In the genomic region with DNA sequence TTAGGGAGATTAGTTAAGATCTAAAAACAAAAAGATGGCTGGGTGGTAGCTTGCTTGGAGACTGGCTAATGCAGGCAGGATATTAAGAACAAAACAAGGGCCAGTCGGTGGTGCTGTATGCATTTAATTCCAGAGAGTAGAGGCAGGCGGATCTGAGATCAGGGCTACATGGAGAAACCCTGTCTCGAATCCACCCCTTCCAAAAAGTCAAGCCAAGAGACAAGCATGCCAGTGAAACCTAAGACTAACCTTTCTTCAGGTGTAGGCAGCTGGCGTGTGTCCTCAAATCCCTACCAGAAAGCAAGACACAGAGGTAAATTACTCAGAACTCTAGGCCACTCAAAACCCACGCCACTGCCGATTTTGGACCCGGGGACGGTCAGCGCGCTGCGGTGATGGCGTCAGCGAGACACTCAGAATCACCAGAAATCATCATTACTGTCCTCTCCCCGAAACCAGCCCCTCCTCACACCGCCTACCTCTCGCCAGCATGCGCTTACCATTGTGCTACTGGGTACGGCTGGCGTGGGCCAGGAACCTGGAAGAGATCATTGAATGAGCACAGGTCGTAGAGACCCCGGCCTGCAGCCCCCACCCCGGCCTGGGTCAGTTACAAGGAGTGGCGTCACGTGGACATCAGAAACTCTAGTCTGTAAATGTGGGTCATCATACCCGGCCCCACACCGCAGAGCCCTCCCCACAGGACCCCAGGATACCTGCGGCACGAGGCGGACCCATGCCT, we compare ENCODE assay signal across 8 mouse cellular contexts. TPM values are rescaled to one million over a fixed set of nuclear protein-coding genes. Genes with fewer than 3 reads are reported as not detected.
DNase-seq lines count a peak whose midpoint lies in the region; ATAC-seq and TF ChIP-seq lines count a peak whose summit lies in the region.

No protein-coding gene starts in this region.

- no peaks in the 10 kb centered on the region for H3K9me3 ChIP-seq in heart, postnatal 0 days (replicated peaks; ENCODE audit: control insufficient read depth, low read length)
- no peaks in the 10 kb centered on the region for H3K9me3 ChIP-seq in G1E (replicated peaks)
- no peaks in the 10 kb centered on the region for H3K9me3 ChIP-seq in embryonic facial prominence, embryonic 15.5 days (replicated peaks)

- peak overlapping the region; percentile 73 for H3K27ac ChIP-seq in heart, postnatal 0 days (ENCODE audit: low read depth)
- H3K27ac ChIP-seq in embryonic facial prominence, embryonic 15.5 days (replicated peaks), result peak overlapping the region; percentile 93
- H3K27ac ChIP-seq in left cerebral cortex, adult 2 months, result peak overlapping the region; percentile 97

- ATAC-seq in heart, postnatal 0 days (ENCODE audit: insufficient read depth, low read depth), result no peak
- ATAC-seq in G1E (ENCODE audit: extremely low read depth, insufficient number of reproducible peaks, low FRiP score, poor library complexity, severe bottlenecking), result no peak
- no peak; the same call in 1 of the 2 replicates for ATAC-seq in embryonic facial prominence, embryonic 15.5 days (ENCODE audit: insufficient number of reproducible peaks, low FRiP score, low TSS enrichment, low read depth)
- ATAC-seq in monocyte, adult 5-6 weeks (replicated peaks; ENCODE audit: insufficient number of reproducible peaks, low FRiP score, low TSS enrichment, poor library complexity, severe bottlenecking), result 0 out of 2 replicates have a peak, but pooled peaks have one; percentile 5

- no peak for TF ChIP-seq CTCF in heart, postnatal 0 days (IDR thresholded peaks at IDR 0.05; ENCODE audit: low read depth)
- TF ChIP-seq CTCF in G1E (IDR thresholded peaks at IDR 0.05; ENCODE audit: low read depth, low read length), result no peak
- no peak for TF ChIP-seq CTCF in left cerebral cortex, adult 2 months (IDR thresholded peaks at IDR 0.05)

- peak overlapping the region; percentile 84 for H3K4me2 ChIP-seq in heart, postnatal 0 days (ENCODE audit: low read depth, low read length)
- H3K4me2 ChIP-seq in embryonic facial prominence, embryonic 15.5 days (replicated peaks), result peak overlapping the region; percentile 72

- DNase-seq in heart, postnatal 0 days (ENCODE audit: low spot score), result no peak
- DNase-seq in heart, postnatal 10 days, result no peak
- DNase-seq in G1E (ENCODE audit: low spot score), result no peak
- peak; percentile 24 to 53 for DNase-seq in left cerebral cortex, adult 2 months (ENCODE audit: extremely low spot score in 1 of 2, low spot score in 2 of 2)
- no peak for DNase-seq in urinary bladder, postnatal 14 days (ENCODE audit: low spot score)
- no peak for DNase-seq in spleen, postnatal 36 days (ENCODE audit: low spot score in 2 of 2)

- peaks cover 15% of the 10 kb centered on the region for H3K36me3 ChIP-seq in heart, postnatal 0 days (replicated peaks; ENCODE audit: control insufficient read depth, insufficient read depth, low read length)
- peaks cover 35% of the 10 kb centered on the region for H3K36me3 ChIP-seq in G1E (replicated peaks)
- H3K36me3 ChIP-seq in embryonic facial prominence, embryonic 15.5 days, result peaks cover 21% of the 10 kb centered on the region

- intact Hi-C loops in heart, postnatal 10 days (cut with DNase I), result loop anchor here (1.0 kb wide), 1 partner anchor 28 kb away; no protein-coding TSS in a partner anchor
- intact Hi-C loops in left cerebral cortex, adult 2 months (cut with DNase I), result loop anchor here (1.0 to 2.0 kb wide), 3 partner anchors 21 to 101 kb away; partner anchors contain the start of genes Lsm2, Nelfe, Neu1 and Skiv2l

- TF ChIP-seq EP300 in heart, postnatal 0 days (IDR thresholded peaks at IDR 0.05; ENCODE audit: low read depth), result no peak

- H3K9ac ChIP-seq in heart, postnatal 0 days (replicated peaks; ENCODE audit: low read depth, low read length), result peak overlapping the region; percentile 82
- H3K9ac ChIP-seq in embryonic facial prominence, embryonic 15.5 days, result peak overlapping the region; percentile 99

- peak overlapping the region; percentile 74 for H3K4me3 ChIP-seq in heart, postnatal 0 days (ENCODE audit: low read depth, low read length)
- H3K4me3 ChIP-seq in G1E (ENCODE audit: low read depth, low read length), result peak overlapping the region; percentile 96
- H3K4me3 ChIP-seq in embryonic facial prominence, embryonic 15.5 days (replicated peaks), result peak overlapping the region; percentile 97
- peak overlapping the region; percentile 61 for H3K4me3 ChIP-seq in left cerebral cortex, adult 2 months

- no peaks in the 10 kb centered on the region for H3K27me3 ChIP-seq in heart, postnatal 0 days (ENCODE audit: control insufficient read depth, insufficient read depth, low read length)
- H3K27me3 ChIP-seq in G1E (ENCODE audit: insufficient read depth, low read length), result no peaks in the 10 kb centered on the region
- no peaks in the 10 kb centered on the region for H3K27me3 ChIP-seq in embryonic facial prominence, embryonic 15.5 days

- no peaks in the 10 kb centered on the region; the same call in 1 of the 2 replicates for H3K4me1 ChIP-seq in heart, postnatal 0 days (ENCODE audit: control insufficient read depth, insufficient read depth)
- peaks cover 25% of the 10 kb centered on the region for H3K4me1 ChIP-seq in G1E (ENCODE audit: insufficient read depth, low read depth, low read length)
- peaks cover 13% of the 10 kb centered on the region for H3K4me1 ChIP-seq in embryonic facial prominence, embryonic 15.5 days

- under 1% methylated on average over 29 of the region's 29 CpGs for WGBS in heart, postnatal 0 days
- under 1% methylated on average over 29 of the region's 29 CpGs for WGBS in embryonic facial prominence, embryonic 15.5 days

RNA-seq across cellular contexts. Expression of gene Hspa1b, which starts 7.2 kb away (rescaled TPM):
- 6.0 and 21.6 TPM in 2 replicates for total RNA-seq in heart, postnatal 0 days (2014; rRNA removed; ENCODE audit: low replicate concordance)
- polyA plus RNA-seq in heart, postnatal 0 days (2015; fragmentation: Nextera tagmentation; extraction: Ambion mirVana), result 0.14 and 0.25 TPM in 2 replicates
- 1 to 10 TPM; 3.9 to 4.5 TPM for total RNA-seq in heart, postnatal 10 days (2021)
- total RNA-seq in G1E (2014; fragmentation: Nextera tagmentation) (0.24 TPM in 1 of 2 replicates, not detected in the other), G1E (2017) (0.11 and 0.35 TPM in 2 replicates)
- polyA plus RNA-seq in G1E (2012), result 0.93 and 0.94 TPM in 2 replicates
- 2.2 and 3.4 TPM in 2 replicates for polyA plus RNA-seq in embryonic facial prominence, embryonic 15.5 days (2015; fragmentation: Nextera tagmentation; extraction: Ambion mirVana)
- total RNA-seq in left cerebral cortex, adult 2 months (2021), result 10 to 100 TPM; 18.8 to 22.1 TPM
- 12.5 to 375 TPM (median 15.8 TPM) in 3 replicates for total RNA-seq in monocyte, adult 5-6 weeks (2017)

RNA-seq across cellular contexts. Expression of gene Gm20481, which starts 17.9 kb away (rescaled TPM):
- not detected in 2 replicates for total RNA-seq in heart, postnatal 0 days (2014; rRNA removed; ENCODE audit: low replicate concordance)
- polyA plus RNA-seq in heart, postnatal 0 days (2015; fragmentation: Nextera tagmentation; extraction: Ambion mirVana), result not detected in 2 replicates
- not detected for total RNA-seq in heart, postnatal 10 days (2021)
- total RNA-seq in G1E (2014; fragmentation: Nextera tagmentation) (not detected in 2 replicates), G1E (2017) (0.44 TPM in 1 of 2 replicates, not detected in the other)
- not detected in 2 replicates for polyA plus RNA-seq in G1E (2012)
- not detected in 2 replicates for polyA plus RNA-seq in embryonic facial prominence, embryonic 15.5 days (2015; fragmentation: Nextera tagmentation; extraction: Ambion mirVana)
- total RNA-seq in left cerebral cortex, adult 2 months (2021), result not detected
- total RNA-seq in monocyte, adult 5-6 weeks (2017), result 1.4 TPM in 1 of 3 replicates, not detected in the others

RNA-seq across cellular contexts. Expression of gene Hspa1a, which starts 20.1 kb away (rescaled TPM):
- 8.2 and 10.2 TPM in 2 replicates for total RNA-seq in heart, postnatal 0 days (2014; rRNA removed; ENCODE audit: low replicate concordance)
- polyA plus RNA-seq in heart, postnatal 0 days (2015; fragmentation: Nextera tagmentation; extraction: Ambion mirVana), result 2.5 and 2.8 TPM in 2 replicates
- total RNA-seq in heart, postnatal 10 days (2021), result 1 to 10 TPM; 2.6 TPM
- total RNA-seq in G1E (2014; fragmentation: Nextera tagmentation), result not detected in 2 replicates
- total RNA-seq in G1E (2017), result 0.06 TPM in 1 of 2 replicates, not detected in the other
- 0.18 and 0.22 TPM in 2 replicates for polyA plus RNA-seq in G1E (2012)
- polyA plus RNA-seq in embryonic facial prominence, embryonic 15.5 days (2015; fragmentation: Nextera tagmentation; extraction: Ambion mirVana), result 19.5 and 19.7 TPM in 2 replicates
- 10 to 100 TPM; 14.5 to 17.2 TPM for total RNA-seq in left cerebral cortex, adult 2 months (2021)
- total RNA-seq in monocyte, adult 5-6 weeks (2017), result 4.9 to 201 TPM (median 8.6 TPM) in 3 replicates

RNA-seq across cellular contexts. Expression of gene Hspa1l, which starts 20.7 kb away (rescaled TPM):
- total RNA-seq in heart, postnatal 0 days (2014; rRNA removed; ENCODE audit: low replicate concordance), result 3.3 and 5.1 TPM in 2 replicates
- polyA plus RNA-seq in heart, postnatal 0 days (2015; fragmentation: Nextera tagmentation; extraction: Ambion mirVana), result 1.6 and 1.8 TPM in 2 replicates
- 1 to 10 TPM; 4.0 to 4.1 TPM for total RNA-seq in heart, postnatal 10 days (2021)
- total RNA-seq in G1E (2014; fragmentation: Nextera tagmentation) (not detected in 2 replicates), G1E (2017) (0.05 and 0.12 TPM in 2 replicates)
- polyA plus RNA-seq in G1E (2012), result not detected in 2 replicates
- 0.71 and 0.77 TPM in 2 replicates for polyA plus RNA-seq in embryonic facial prominence, embryonic 15.5 days (2015; fragmentation: Nextera tagmentation; extraction: Ambion mirVana)
- under 1 TPM; 0.34 to 0.42 TPM for total RNA-seq in left cerebral cortex, adult 2 months (2021)
- 1.1 to 1.7 TPM in 2 of 3 replicates, not detected in the other for total RNA-seq in monocyte, adult 5-6 weeks (2017)

RNA-seq across cellular contexts. Expression of gene Neu1, which starts 20.8 kb away (rescaled TPM):
- 30.1 and 79.2 TPM in 2 replicates for total RNA-seq in heart, postnatal 0 days (2014; rRNA removed; ENCODE audit: low replicate concordance)
- polyA plus RNA-seq in heart, postnatal 0 days (2015; fragmentation: Nextera tagmentation; extraction: Ambion mirVana), result 18.6 and 19.5 TPM in 2 replicates
- total RNA-seq in heart, postnatal 10 days (2021), result 10 to 100 TPM; 12.2 to 12.6 TPM
- 11.6 and 12.6 TPM in 2 replicates for total RNA-seq in G1E (2014; fragmentation: Nextera tagmentation)
- 17.2 and 19.7 TPM in 2 replicates for total RNA-seq in G1E (2017)
- polyA plus RNA-seq in G1E (2012), result 9.2 and 12.0 TPM in 2 replicates
- polyA plus RNA-seq in embryonic facial prominence, embryonic 15.5 days (2015; fragmentation: Nextera tagmentation; extraction: Ambion mirVana), result 20.8 and 22.7 TPM in 2 replicates
- total RNA-seq in left cerebral cortex, adult 2 months (2021), result 10 to 100 TPM; 41.6 to 47.3 TPM
- total RNA-seq in monocyte, adult 5-6 weeks (2017), result 29.6 to 39.9 TPM (median 37.2 TPM) in 3 replicates

Comparison
In these comparisons a context has a peak if more than half of its experiments do, and no peak if none do; other contexts are left out.
1. DNase-seq: peak in left cerebral cortex, adult 2 months (2 of 2); none in heart, postnatal 0 days (single experiment), heart, postnatal 10 days (0 of 2), G1E (single experiment), urinary bladder, postnatal 14 days (single experiment) and spleen, postnatal 36 days (0 of 2).
2. Peak in every context shown above with its lines, with median percentiles within 50 percentile points of each other: H3K27ac ChIP-seq and H3K4me3 ChIP-seq.